ENCODE assay signal across 23 mouse cellular contexts in the genomic region with DNA sequence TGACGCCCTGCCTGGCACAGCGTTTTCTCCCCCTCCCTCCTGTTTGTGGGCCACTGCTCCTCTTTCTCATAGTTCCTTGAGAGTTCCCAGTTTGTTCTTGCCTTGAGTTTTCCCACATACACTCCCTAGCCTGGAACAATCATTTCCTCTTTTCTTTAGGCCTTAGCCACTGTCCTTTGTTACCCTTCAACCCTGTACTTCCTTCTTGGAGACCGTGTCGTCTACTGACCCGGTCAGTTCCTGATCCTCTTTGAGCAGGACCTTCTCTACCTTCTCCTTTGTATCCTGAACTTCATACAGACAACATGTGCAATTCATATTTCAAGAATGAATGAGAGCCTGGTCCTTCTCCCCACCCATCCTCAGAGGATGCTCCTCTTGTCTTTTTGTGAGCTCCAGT. TPM values are rescaled to one million over a fixed set of nuclear protein-coding genes. Genes with fewer than 3 reads are reported as not detected.
DNase-seq lines count a peak whose midpoint lies in the region; ATAC-seq and TF ChIP-seq lines count a peak whose summit lies in the region.
"Had no signal": no experiment of that assay in that cellular context is flagged by ENCODE, and none has a peak within 500 bp of the region (broad histone marks: within the 10 kb centered on the region; RNA-seq: fewer than 3 reads in every experiment).

No protein-coding gene starts in this region.

- no peak for TF ChIP-seq EP300 in heart, adult 2 months (IDR thresholded peaks at IDR 0.05; ENCODE audit: insufficient read depth, low read depth, low read length)

- no peaks in the 10 kb centered on the region for H3K27me3 ChIP-seq in heart, adult 2 months (ENCODE audit: control insufficient read depth, insufficient read depth, low read length)
- H3K27me3 ChIP-seq: embryonic facial prominence, embryonic 12.5 days; embryonic facial prominence, embryonic 15.5 days; hindbrain, embryonic 15.5 days had no signal

- H3K27ac ChIP-seq in heart, adult 2 months = peak overlapping the region; percentile 52; the same call in 1 of the 2 replicates
- peak overlapping the region; percentile 70 for H3K27ac ChIP-seq in brown adipose tissue, adult 24 weeks (replicated peaks; ENCODE audit: low read depth, low read length)
- H3K27ac ChIP-seq: embryonic facial prominence, embryonic 12.5 days; embryonic facial prominence, embryonic 15.5 days; hindbrain, embryonic 15.5 days had no signal

- H3K4me1 ChIP-seq in heart, adult 2 months (ENCODE audit: control insufficient read depth, insufficient read depth, low read length) = peaks cover 3% of the 10 kb centered on the region
- H3K4me1 ChIP-seq in brown adipose tissue, adult 24 weeks (ENCODE audit: control insufficient read depth, insufficient read depth, insufficient read length, low read length) = peaks cover 14% of the 10 kb centered on the region
- H3K4me1 ChIP-seq: hindbrain, embryonic 15.5 days had no signal

- intact Hi-C loops in heart, adult 2 months (cut with DNase I) = no loop called here

- no peak for DNase-seq in heart, adult 2 months
- DNase-seq in heart, postnatal 4 days = no peak
- DNase-seq in cerebellum, adult 8-10 months = no peak
- no peak for DNase-seq in T-cell, adult 2 months (ENCODE audit: low spot score)
- DNase-seq: adrenal gland, adult 8-10 months; adrenal gland, postnatal 25 days; cerebellum, adult 18-20 months; cerebellum, adult 9-11 months; cerebellum, postnatal 25 days; forebrain, postnatal 0 days; gastrocnemius, postnatal 36 days; heart, postnatal 36 days; kidney, adult 2 months had no signal

- H3K9ac ChIP-seq in heart, adult 2 months (ENCODE audit: low read depth, low read length) = no peak overlapping the region
- H3K9ac ChIP-seq: embryonic facial prominence, embryonic 12.5 days; embryonic facial prominence, embryonic 15.5 days; forebrain, postnatal 0 days; hindbrain, embryonic 15.5 days had no signal

- 67% methylated on average over 5 of the region's 5 CpGs for WGBS in heart, adult 2 months

- ATAC-seq in granulocyte monocyte progenitor cell, adult 5-6 weeks (replicated peaks; ENCODE audit: poor library complexity, severe bottlenecking) = peak; percentile 31; the same call in 1 of the 2 replicates
- peak; percentile 40 for ATAC-seq in megakaryocyte progenitor cell, adult 5-6 weeks (replicated peaks; ENCODE audit: poor library complexity)
- ATAC-seq: activated CD4-positive, CD25-positive, alpha-beta regulatory T cell, adult 4 months; CD4-positive, CD25-positive, alpha-beta regulatory T cell, adult 4 months; forebrain, embryonic 14.5 days; forebrain, postnatal 0 days; intestine, postnatal 0 days had no signal

- no peak for TF ChIP-seq POLR2A in heart, adult 2 months (IDR thresholded peaks at IDR 0.05; ENCODE audit: insufficient read depth, low read depth, low read length)

- no peak overlapping the region for H3K4me3 ChIP-seq in heart, adult 2 months
- H3K4me3 ChIP-seq in brown adipose tissue, adult 24 weeks (ENCODE audit: insufficient read depth, low read depth, low read length) = no peak overlapping the region
- H3K4me3 ChIP-seq: embryonic facial prominence, embryonic 12.5 days; embryonic facial prominence, embryonic 15.5 days; hindbrain, embryonic 15.5 days had no signal

- TF ChIP-seq CTCF in heart, adult 2 months (IDR thresholded peaks at IDR 0.05) = no peak

- no peaks in the 10 kb centered on the region for H3K36me3 ChIP-seq in heart, adult 2 months (ENCODE audit: control insufficient read depth, insufficient read depth, low read length)
- H3K36me3 ChIP-seq: embryonic facial prominence, embryonic 12.5 days; embryonic facial prominence, embryonic 15.5 days; hindbrain, embryonic 15.5 days had no signal

- H3K79me2 ChIP-seq in heart, adult 2 months (replicated peaks; ENCODE audit: control insufficient read depth, insufficient read depth, low read length) = no peaks in the 10 kb centered on the region

RNA-seq across cellular contexts. Expression of a gene that starts 21.0 kb away (rescaled TPM):
- total RNA-seq in heart, adult 2 months (2021) = 10 to 100 TPM; 30.0 to 41.7 TPM
- 32.9 and 44.0 TPM in 2 replicates for polyA plus RNA-seq in heart, adult 2 months (2012; rRNA removed)
- 10 to 100 TPM; 14.8 to 15.4 TPM for total RNA-seq in heart, postnatal 4 days (2021)
- 5.6 and 14.8 TPM in 2 replicates for polyA plus RNA-seq in brown adipose tissue, adult 24 weeks (2012; ENCODE audit: insufficient read depth, insufficient read length, missing spikeins)
- 6.4 and 7.2 TPM in 2 replicates for total RNA-seq in granulocyte monocyte progenitor cell, adult 5-6 weeks (2014; fragmentation: Nextera tagmentation)
- total RNA-seq in granulocyte monocyte progenitor cell, adult 5-6 weeks (2017) = 2.1 and 2.9 TPM in 2 replicates
- 2.2 and 4.8 TPM in 2 replicates for total RNA-seq in megakaryocyte progenitor cell, adult 5-6 weeks (2015)
- total RNA-seq in megakaryocyte progenitor cell, adult 5-6 weeks (2017) = 1.5 and 4.6 TPM in 2 replicates
